Mouse (Mus musculus) megakaryocyte-erythroid progenitor cell, adult 5-6 weeks (primary cell): ENCODE results near the gene BC004004. TPM values are rescaled to one million over a fixed set of nuclear protein-coding genes. Genes with fewer than 3 reads are reported as not detected.

ENCODE experiments used
- ATAC-seq: replicated peaks from 2 replicates; pipeline ENCODE4 v1.8.0; 2016; ENCODE audit warnings: mild to moderate bottlenecking, inconsistent platforms; ENCODE audit not compliant: severe bottlenecking, poor library complexity, low FRiP score, low TSS enrichment
- total RNA-seq, 2 experiments: library from RNA; stranded (forward) in 1 of 2; stranded (reverse) in 1 of 2; fragments of 200-1000, 215-1000 nt in 1 of 2; fragments of >200 nt in 1 of 2; fragmentation: Nextera tagmentation in 1 of 2; gene quantifications; 2 replicates each; pipeline ENCODE4 v1.2.3; 2014 to 2017

BC004004 gene
- total RNA-seq, 2 experiments from 2014 or later, result 66.0 to 82.3 TPM

- ATAC-seq, result peak; percentile 47
Observed at GRCm38 (mm10) chr17:29361982-29362691, 93.5 kb downstream of the BC004004 start.

GRCm38 (mm10) chr17:29363109-29363508 is 94.5 kb downstream of the BC004004 start:
- ATAC-seq, result no peak

Other genes with a start within 250 kb of the BC004004 start
- 501 and 513 TPM in 2 replicates for gene Srsf3, start 236.2 kb upstream of the BC004004 start, total RNA-seq (2014; fragmentation: Nextera tagmentation)
- 747 and 1,154 TPM in 2 replicates for gene Srsf3, start 236.2 kb upstream of the BC004004 start, total RNA-seq (2017)
- 2.1 and 6.5 TPM in 2 replicates for gene Cdkn1a, start 177.8 kb upstream of the BC004004 start, total RNA-seq (2014; fragmentation: Nextera tagmentation)
- gene Cdkn1a, start 177.8 kb upstream of the BC004004 start, total RNA-seq (2017), result 0.95 and 3.5 TPM in 2 replicates
- gene Rab44, start 154.6 kb upstream of the BC004004 start, total RNA-seq (2014; fragmentation: Nextera tagmentation), result 14.9 and 23.3 TPM in 2 replicates
- 4.1 and 23.9 TPM in 2 replicates for gene Rab44, start 154.6 kb upstream of the BC004004 start, total RNA-seq (2017)
- gene Cpne5, start 30.6 kb upstream of the BC004004 start, total RNA-seq (2014; fragmentation: Nextera tagmentation), result 0.17 TPM in 1 of 2 replicates, not detected in the other
- gene Cpne5, start 30.6 kb upstream of the BC004004 start, total RNA-seq (2017), result 0.38 TPM in 1 of 2 replicates, not detected in the other
- gene Ppil1, start 4.6 kb upstream of the BC004004 start, total RNA-seq (2014; fragmentation: Nextera tagmentation), result 80.9 and 99.0 TPM in 2 replicates
- 82.9 and 105 TPM in 2 replicates for gene Ppil1, start 4.6 kb upstream of the BC004004 start, total RNA-seq (2017)
- 0.32 TPM in 1 of 2 replicates, not detected in the other for gene Pi16, start 48.9 kb downstream of the BC004004 start, total RNA-seq (2014; fragmentation: Nextera tagmentation)
- not detected in 2 replicates for gene Pi16, start 48.9 kb downstream of the BC004004 start, total RNA-seq (2017)
- gene Mtch1, start 79.1 kb downstream of the BC004004 start, total RNA-seq (2014; fragmentation: Nextera tagmentation), result 86.6 and 105 TPM in 2 replicates
- gene Mtch1, start 79.1 kb downstream of the BC004004 start, total RNA-seq (2017), result 31.9 and 32.4 TPM in 2 replicates
- gene Fgd2, start 92.1 kb downstream of the BC004004 start, total RNA-seq (2014; fragmentation: Nextera tagmentation), result 3.1 and 3.4 TPM in 2 replicates
- gene Fgd2, start 92.1 kb downstream of the BC004004 start, total RNA-seq (2017), result 2.7 and 6.0 TPM in 2 replicates
- 33.2 and 48.8 TPM in 2 replicates for gene Pim1, start 222.0 kb downstream of the BC004004 start, total RNA-seq (2014; fragmentation: Nextera tagmentation)
- gene Pim1, start 222.0 kb downstream of the BC004004 start, total RNA-seq (2017), result 96.9 and 106 TPM in 2 replicates